Comparison of ENCODE assay signal across 26 mouse cellular contexts in the genomic region with DNA sequence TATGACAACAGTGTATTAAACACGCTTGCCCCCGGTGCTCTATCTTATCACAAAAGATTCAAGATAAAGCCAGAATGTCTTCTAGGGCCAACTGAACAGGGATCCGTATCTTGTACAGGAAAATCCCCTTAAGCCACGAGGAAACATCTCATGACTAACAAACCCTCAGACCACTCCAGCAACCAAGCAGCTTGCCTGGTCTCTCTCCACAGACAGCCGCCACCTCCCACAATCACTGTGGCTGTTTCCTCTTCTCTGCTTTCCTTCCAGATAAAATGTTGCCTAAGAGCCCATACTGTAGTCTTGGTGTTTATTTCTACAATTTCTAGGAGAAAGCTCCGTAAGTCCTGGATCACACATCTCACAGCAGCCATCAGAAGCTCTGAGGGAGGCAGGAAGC.
"Had no signal": no experiment of that assay in that cellular context is flagged by ENCODE, and none has a peak within 500 bp of the region (broad histone marks: within the 10 kb centered on the region; RNA-seq: fewer than 3 reads in every experiment).

No protein-coding gene starts in this region.

- ATAC-seq: hindbrain, embryonic 16.5 days; inflammation-experienced regulatory T-cells, adult 6 months; intestine, embryonic 15.5 days; intestine, postnatal 0 days; liver, embryonic 12.5 days had no signal

- H3K4me2 ChIP-seq: heart, embryonic 13.5 days; heart, embryonic 15.5 days; hindbrain, embryonic 12.5 days; hindbrain, embryonic 14.5 days; intestine, embryonic 15.5 days; limb, embryonic 13.5 days; limb, embryonic 15.5 days; liver, embryonic 12.5 days had no signal

- H3K9me3 ChIP-seq: heart, embryonic 10.5 days; heart, embryonic 13.5 days; heart, embryonic 15.5 days; hindbrain, embryonic 10.5 days; hindbrain, embryonic 12.5 days; intestine, embryonic 15.5 days; limb, embryonic 13.5 days; limb, embryonic 15.5 days; liver, embryonic 12.5 days had no signal

- H3K4me1 ChIP-seq: heart, embryonic 15.5 days; hindbrain, embryonic 10.5 days; hindbrain, embryonic 12.5 days; intestine, embryonic 15.5 days; limb, embryonic 13.5 days; limb, embryonic 15.5 days; liver, embryonic 12.5 days had no signal

- H3K27ac ChIP-seq: heart, embryonic 10.5 days; heart, embryonic 13.5 days; heart, embryonic 15.5 days; hindbrain, embryonic 10.5 days; hindbrain, embryonic 12.5 days; hindbrain, embryonic 14.5 days; intestine, embryonic 15.5 days; layer of hippocampus, adult 2 months; left cerebral cortex, adult 2 months; limb, embryonic 13.5 days; limb, embryonic 15.5 days; liver, embryonic 12.5 days; liver, embryonic 14.5 days had no signal

- H3K9ac ChIP-seq: heart, embryonic 13.5 days; heart, embryonic 15.5 days; hindbrain, embryonic 12.5 days; hindbrain, embryonic 14.5 days; intestine, embryonic 15.5 days; limb, embryonic 13.5 days; limb, embryonic 15.5 days; liver, embryonic 12.5 days; liver, embryonic 14.5 days had no signal

- H3K36me3 ChIP-seq: heart, embryonic 10.5 days; heart, embryonic 13.5 days; heart, embryonic 15.5 days; hindbrain, embryonic 10.5 days; hindbrain, embryonic 12.5 days; intestine, embryonic 15.5 days; limb, embryonic 13.5 days; limb, embryonic 15.5 days; liver, embryonic 12.5 days had no signal

- DNase-seq: gastrocnemius, postnatal 14 days; gastrocnemius, postnatal 36 days; heart, adult 18-20 months; heart, postnatal 14 days; heart, postnatal 4 days; kidney, adult 18-20 months; kidney, adult 8-10 months; kidney, postnatal 10 days; kidney, postnatal 25 days; kidney, postnatal 4 days had no signal

- H3K4me3 ChIP-seq: heart, embryonic 10.5 days; heart, embryonic 13.5 days; heart, embryonic 15.5 days; hindbrain, embryonic 10.5 days; hindbrain, embryonic 12.5 days; intestine, embryonic 15.5 days; layer of hippocampus, adult 2 months; left cerebral cortex, adult 2 months; limb, embryonic 13.5 days; limb, embryonic 15.5 days; liver, embryonic 12.5 days had no signal

- H3K27me3 ChIP-seq: heart, embryonic 15.5 days; hindbrain, embryonic 12.5 days; intestine, embryonic 15.5 days; limb, embryonic 13.5 days; limb, embryonic 15.5 days; liver, embryonic 12.5 days had no signal
